11 mouse cellular contexts compared by ENCODE assay signal in genomic region chr12:86075358-86075757, GRCm38 (mm10). TPM values are rescaled to one million over a fixed set of nuclear protein-coding genes. Genes with fewer than 3 reads are reported as not detected.
DNase-seq lines count a peak whose midpoint lies in the region; ATAC-seq and TF ChIP-seq lines count a peak whose summit lies in the region.
"Had no signal": no experiment of that assay in that cellular context is flagged by ENCODE, and none has a peak within 500 bp of the region (broad histone marks: within the 10 kb centered on the region; RNA-seq: fewer than 3 reads in every experiment).

No protein-coding gene starts in this region.

- WGBS in forebrain, embryonic 16.5 days = 72% methylated on average over 7 of the region's 7 CpGs
- 88% methylated on average over 7 of the region's 7 CpGs for WGBS in forebrain, embryonic 10.5 days
- 79% methylated on average over 7 of the region's 7 CpGs for WGBS in embryonic facial prominence, embryonic 15.5 days
- 84% methylated on average over 7 of the region's 7 CpGs for WGBS in neural tube, embryonic 13.5 days

- peak overlapping the region; percentile 98; the same call in 1 of the 2 replicates for H3K4me2 ChIP-seq in forebrain, embryonic 16.5 days (ENCODE audit: low read length)
- peak overlapping the region; percentile 88 for H3K4me2 ChIP-seq in embryonic facial prominence, embryonic 15.5 days (replicated peaks)
- H3K4me2 ChIP-seq in neural tube, embryonic 13.5 days = peak overlapping the region; percentile 86; the same call in 1 of the 2 replicates

- no peak for TF ChIP-seq CTCF in layer of hippocampus, adult 2 months (conservative IDR thresholded peaks at IDR 0.05)

- H3K27me3 ChIP-seq in forebrain, embryonic 16.5 days (replicated peaks; ENCODE audit: control insufficient read depth, insufficient read depth, low read length) = no peaks in the 10 kb centered on the region
- peaks cover 46% of the 10 kb centered on the region for H3K27me3 ChIP-seq in forebrain, embryonic 10.5 days (ENCODE audit: poor library complexity, severe bottlenecking)
- H3K27me3 ChIP-seq in embryonic facial prominence, embryonic 15.5 days = no peaks in the 10 kb centered on the region
- H3K27me3 ChIP-seq in neural tube, embryonic 13.5 days = peaks cover 11% of the 10 kb centered on the region; the same call in 1 of the 2 replicates

- no peak for ATAC-seq in forebrain, embryonic 16.5 days
- no peak for ATAC-seq in embryonic facial prominence, embryonic 15.5 days (ENCODE audit: insufficient number of reproducible peaks, low FRiP score, low TSS enrichment, low read depth)
- no peak for ATAC-seq in neural tube, embryonic 13.5 days (ENCODE audit: low read depth)

- peaks cover 32% of the 10 kb centered on the region for H3K4me1 ChIP-seq in forebrain, embryonic 16.5 days (replicated peaks; ENCODE audit: control insufficient read depth, insufficient read depth, low read length)
- peaks cover 42% of the 10 kb centered on the region for H3K4me1 ChIP-seq in forebrain, embryonic 10.5 days
- H3K4me1 ChIP-seq in embryonic facial prominence, embryonic 15.5 days = peaks cover 40% of the 10 kb centered on the region
- peaks cover 38% of the 10 kb centered on the region for H3K4me1 ChIP-seq in neural tube, embryonic 13.5 days (replicated peaks)

- no peaks in the 10 kb centered on the region for H3K36me3 ChIP-seq in forebrain, embryonic 16.5 days (ENCODE audit: control insufficient read depth, insufficient read depth)
- no peaks in the 10 kb centered on the region for H3K36me3 ChIP-seq in forebrain, embryonic 10.5 days (replicated peaks)
- H3K36me3 ChIP-seq in embryonic facial prominence, embryonic 15.5 days = 0 out of 2 replicates have a peak, but pooled peaks cover 16% of the 10 kb centered on the region
- H3K36me3 ChIP-seq in neural tube, embryonic 13.5 days = no peaks in the 10 kb centered on the region

- no peak overlapping the region for H3K4me3 ChIP-seq in forebrain, embryonic 16.5 days (replicated peaks; ENCODE audit: low read length)
- no peak overlapping the region for H3K4me3 ChIP-seq in forebrain, embryonic 10.5 days
- no peak overlapping the region for H3K4me3 ChIP-seq in layer of hippocampus, adult 2 months
- H3K4me3 ChIP-seq in embryonic facial prominence, embryonic 15.5 days (replicated peaks) = peak overlapping the region; percentile 60
- H3K4me3 ChIP-seq in neural tube, embryonic 13.5 days = no peak overlapping the region

- H3K9me3 ChIP-seq in forebrain, embryonic 16.5 days (ENCODE audit: control insufficient read depth, low read length) = no peaks in the 10 kb centered on the region
- H3K9me3 ChIP-seq in forebrain, embryonic 10.5 days = no peaks in the 10 kb centered on the region; the same call in 1 of the 2 replicates
- H3K9me3 ChIP-seq in embryonic facial prominence, embryonic 15.5 days (replicated peaks) = no peaks in the 10 kb centered on the region
- no peaks in the 10 kb centered on the region for H3K9me3 ChIP-seq in neural tube, embryonic 13.5 days

- H3K27ac ChIP-seq in forebrain, embryonic 16.5 days (ENCODE audit: low read length) = no peak overlapping the region
- no peak overlapping the region for H3K27ac ChIP-seq in forebrain, embryonic 10.5 days
- peak overlapping the region; percentile 59; the same call in 1 of the 2 replicates for H3K27ac ChIP-seq in layer of hippocampus, adult 2 months
- H3K27ac ChIP-seq in embryonic facial prominence, embryonic 15.5 days (replicated peaks) = no peak overlapping the region
- no peak overlapping the region for H3K27ac ChIP-seq in neural tube, embryonic 13.5 days (replicated peaks)

- H3K9ac ChIP-seq in forebrain, embryonic 16.5 days (replicated peaks; ENCODE audit: low read depth, low read length) = no peak overlapping the region
- H3K9ac ChIP-seq in embryonic facial prominence, embryonic 15.5 days = no peak overlapping the region
- H3K9ac ChIP-seq in neural tube, embryonic 13.5 days = no peak overlapping the region

- DNase-seq in forebrain, embryonic 10.5 days (ENCODE audit: extremely low spot score, low spot score) = no peak
- no peak for DNase-seq in layer of hippocampus, adult 2 months (ENCODE audit: low spot score in 2 of 2)
- no peak for DNase-seq in layer of hippocampus, adult 9-10 months (ENCODE audit: low spot score)
- no peak for DNase-seq in retina, postnatal 1 day
- no peak for DNase-seq in ovary, adult 18-20 months (ENCODE audit: low spot score)
- DNase-seq: kidney, adult 18-20 months; layer of hippocampus, postnatal 36 days; lung, postnatal 14 days had no signal

RNA-seq across cellular contexts. Expression of gene Tgfb3, which starts 3.5 kb away (rescaled TPM):
- polyA plus RNA-seq in forebrain, embryonic 16.5 days (2015; fragmentation: Nextera tagmentation; extraction: Ambion mirVana) = 7.2 and 9.1 TPM in 2 replicates
- polyA plus RNA-seq in forebrain, embryonic 10.5 days (2016; fragmentation: Nextera tagmentation; extraction: Ambion mirVana) = 5.7 and 6.1 TPM in 2 replicates
- 10 to 100 TPM; 15.8 to 16.5 TPM for total RNA-seq in layer of hippocampus, adult 2 months (2021)
- polyA plus RNA-seq in embryonic facial prominence, embryonic 15.5 days (2015; fragmentation: Nextera tagmentation; extraction: Ambion mirVana) = 67.5 and 71.6 TPM in 2 replicates
- 8.1 and 10.4 TPM in 2 replicates for polyA plus RNA-seq in neural tube, embryonic 13.5 days (2015; fragmentation: Nextera tagmentation; extraction: Ambion mirVana)

RNA-seq across cellular contexts. Expression of gene Ift43, which starts 7.0 kb away (rescaled TPM):
- 59.9 and 67.0 TPM in 2 replicates for polyA plus RNA-seq in forebrain, embryonic 16.5 days (2015; fragmentation: Nextera tagmentation; extraction: Ambion mirVana)
- 73.7 and 77.5 TPM in 2 replicates for polyA plus RNA-seq in forebrain, embryonic 10.5 days (2016; fragmentation: Nextera tagmentation; extraction: Ambion mirVana)
- 10 to 100 TPM; 14.5 to 14.8 TPM for total RNA-seq in layer of hippocampus, adult 2 months (2021)
- 83.6 and 97.9 TPM in 2 replicates for polyA plus RNA-seq in embryonic facial prominence, embryonic 15.5 days (2015; fragmentation: Nextera tagmentation; extraction: Ambion mirVana)
- polyA plus RNA-seq in neural tube, embryonic 13.5 days (2015; fragmentation: Nextera tagmentation; extraction: Ambion mirVana) = 58.4 and 62.2 TPM in 2 replicates
